Mouse (Mus musculus) cerebellum, adult 2 months (tissue): ENCODE data around the gene Oard1. TPM values are rescaled to one million over a fixed set of nuclear protein-coding genes. Genes with fewer than 3 reads are reported as not detected.

Source experiments
- DNase-seq, 2 experiments: peaks; one replicate each; pipeline ENCODE4 v3.0.0; 2021
- H3K27ac ChIP-seq: fragments of 200-500 bp; 2 replicates; pipeline ENCODE4 v1.5.1; 2012; ENCODE audit warnings: low read length, control low read depth, inconsistent platforms; ENCODE audit not compliant: insufficient read depth
- H3K27me3 ChIP-seq: fragments of 200-500 bp; 2 replicates; pipeline ENCODE4 v1.6.1; 2012; ENCODE audit warnings: inconsistent platforms, mild to moderate bottlenecking, low read length, moderate library complexity; ENCODE audit not compliant: control insufficient read depth, insufficient read depth
- H3K4me1 ChIP-seq: fragments of 200-500 bp; 2 replicates; pipeline ENCODE4 v1.6.1; 2011; ENCODE audit warnings: low read length; ENCODE audit not compliant: control insufficient read depth, insufficient read depth
- H3K4me3 ChIP-seq: fragments of 200-500 bp; replicated peaks from 2 replicates; pipeline ENCODE3; 2011; ENCODE audit warnings: mild to moderate bottlenecking, low read depth, low read length, control low read depth; ENCODE audit not compliant: insufficient read depth
- CTCF ChIP-seq: fragments of 200-500 bp; IDR thresholded peaks from 2 replicates; pipeline ENCODE4 v1.5.1; 2011; ENCODE audit warnings: low read depth, mild to moderate bottlenecking, control low read depth, low read length, moderate library complexity, borderline replicate concordance; ENCODE audit not compliant: insufficient read depth
- POLR2A ChIP-seq: fragments of 200-500 bp; IDR thresholded peaks from 2 replicates; pipeline ENCODE4 v1.6.1; 2011; ENCODE audit warnings: low read length, control low read depth, borderline replicate concordance; ENCODE audit not compliant: insufficient read depth
- WGBS: fragments of 180-500 bp; shearing (Covaris S2); methylation state at CpG from one replicate; pipeline ENCODE4 v1.1.7; 2018; 5-methylcytosine and 5-hydroxymethylcytosine counted together
- polyA plus RNA-seq: library from polyadenylated mRNA; depleted of rRNA; stranded (reverse); fragments of >200 nt; gene quantifications from 2 replicates; pipeline ENCODE4 v1.2.3, GENCODE M21; 2012

Oard1 gene
- polyA plus RNA-seq, 1 experiment: 27.4 TPM

DNA sequence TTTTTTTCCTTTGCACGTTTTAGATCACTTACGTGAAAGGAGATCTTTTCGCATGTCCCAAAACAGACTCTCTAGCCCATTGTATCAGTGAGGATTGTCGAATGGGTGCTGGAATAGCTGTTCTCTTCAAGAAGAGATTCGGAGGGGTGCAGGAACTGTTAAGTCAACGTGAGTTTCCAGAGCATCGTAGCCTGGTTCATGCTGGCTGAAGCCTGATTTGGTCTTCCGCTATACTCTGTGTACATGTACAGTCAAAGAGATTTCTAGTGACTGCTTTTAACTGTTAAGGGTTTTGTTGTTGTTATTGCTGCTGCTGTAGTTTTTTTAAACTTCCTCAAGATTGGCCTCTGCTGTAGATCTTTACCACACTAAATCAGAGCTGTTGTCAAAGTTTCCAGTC, 1.4 kb downstream of the Oard1 start:
- TF ChIP-seq CTCF (no peak), POLR2A (no peak)
- 29% methylated on average over 8 of the region's 8 CpGs for WGBS
- no peaks in the 10 kb centered on the region for H3K27me3 ChIP-seq
- H3K4me1 ChIP-seq: peaks cover 12% of the 10 kb centered on the region; the same call in 1 of the 2 replicates
- peak overlapping the region; percentile 25 for H3K4me3 ChIP-seq
- no peak for DNase-seq
- peak overlapping the region; percentile 47; the same call in 1 of the 2 replicates for H3K27ac ChIP-seq

DNA sequence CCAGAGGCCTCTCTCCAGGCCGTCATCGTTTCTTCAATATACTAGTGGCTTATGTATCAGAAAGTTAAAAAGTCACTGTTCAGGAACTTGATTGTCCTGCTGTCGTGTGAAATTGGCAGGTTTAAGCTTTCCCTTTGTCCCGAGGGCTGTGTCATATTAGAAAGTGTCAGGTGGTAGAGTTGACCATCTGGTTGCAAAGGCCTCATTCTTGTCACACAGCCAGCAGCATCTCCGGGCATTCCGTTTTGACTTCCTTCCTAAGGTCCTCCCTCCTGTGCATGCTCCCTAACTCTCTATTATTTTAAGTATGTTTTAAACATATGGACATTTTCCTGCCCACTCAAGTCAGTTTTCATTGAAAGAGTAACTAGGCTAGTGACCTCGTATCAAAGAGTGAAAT, 6.2 kb downstream of the Oard1 start:
- 10% methylated on average over 7 of the region's 7 CpGs for WGBS
- peaks cover 14% of the 10 kb centered on the region for H3K4me1 ChIP-seq
- no peak overlapping the region for H3K4me3 ChIP-seq
- no peak for TF ChIP-seq POLR2A
- TF ChIP-seq CTCF: no peak
- peak; percentile 62 to 81 for DNase-seq
- H3K27me3 ChIP-seq: no peaks in the 10 kb centered on the region
- H3K27ac ChIP-seq: no peak overlapping the region

- 65% methylated on average over 14 of the region's 14 CpGs for WGBS
- peak; percentile 46 to 56 for DNase-seq
- no peak overlapping the region for H3K4me3 ChIP-seq
- H3K27me3 ChIP-seq: no peaks in the 10 kb centered on the region
- TF ChIP-seq POLR2A (no peak), CTCF (peak; percentile 55; the same call in 1 of the 2 replicates)
- H3K4me1 ChIP-seq: peaks cover 14% of the 10 kb centered on the region
- no peak overlapping the region for H3K27ac ChIP-seq
These were observed 6.8 kb downstream of the Oard1 start for GRCm38 (mm10) chr17:48416425-48417195.

DNA sequence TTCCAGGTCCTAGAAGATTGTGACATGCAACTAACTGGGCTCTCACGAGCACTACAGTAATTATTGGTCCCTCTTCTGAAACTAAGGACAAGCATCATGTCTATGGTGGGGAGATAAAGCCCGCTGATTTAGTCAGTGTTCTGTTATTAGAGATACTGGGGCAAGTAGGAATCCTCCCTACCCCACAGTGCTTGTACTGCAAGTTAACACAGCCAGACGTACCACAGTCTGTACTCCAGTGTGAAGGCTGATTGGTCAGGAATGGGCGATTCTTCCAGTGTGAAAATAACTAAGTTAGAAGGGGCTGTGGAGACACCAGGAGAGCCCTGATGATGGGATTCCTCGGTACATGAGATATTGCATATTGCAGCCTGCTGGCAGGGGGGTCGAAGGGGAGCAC, 7.7 kb downstream of the Oard1 start:
- 96% methylated on average over 6 of the region's 6 CpGs for WGBS
- peaks cover 11% of the 10 kb centered on the region for H3K4me1 ChIP-seq
- TF ChIP-seq CTCF: no peak
- TF ChIP-seq POLR2A: no peak
- no peak for DNase-seq
- H3K27ac ChIP-seq: no peak overlapping the region
- no peaks in the 10 kb centered on the region for H3K27me3 ChIP-seq
- H3K4me3 ChIP-seq: no peak overlapping the region

- WGBS: 94% methylated on average over 7 of the region's 7 CpGs
These were observed 8.4 kb downstream of the Oard1 start for GRCm38 (mm10) chr17:48418174-48418573.

DNA sequence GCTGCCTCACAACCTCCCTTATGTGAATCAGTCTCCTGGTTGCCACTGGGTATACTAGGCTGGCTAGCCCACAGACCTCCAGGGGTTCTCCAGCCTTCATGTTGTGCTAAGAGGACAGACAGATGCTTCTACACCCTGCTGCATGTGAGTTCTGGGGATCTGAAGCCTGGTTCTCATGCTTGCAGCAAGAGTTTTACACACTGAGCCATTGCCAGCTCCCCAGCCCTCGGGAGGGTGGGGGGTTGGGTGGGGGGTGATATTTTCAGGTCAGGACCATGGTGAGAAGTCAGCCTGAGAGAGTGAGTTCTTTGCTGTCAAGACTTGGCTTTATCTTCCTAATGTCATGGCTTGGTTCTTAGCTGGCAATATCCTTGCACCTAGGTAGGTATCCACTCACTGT, 9.0 kb downstream of the Oard1 start:
- H3K27me3 ChIP-seq: no peaks in the 10 kb centered on the region
- H3K4me3 ChIP-seq: no peak overlapping the region
- no peak overlapping the region for H3K27ac ChIP-seq
- TF ChIP-seq CTCF: no peak
- 73% methylated on average over 1 of the region's 1 CpGs for WGBS
- no peak for DNase-seq
- H3K4me1 ChIP-seq: peaks cover 11% of the 10 kb centered on the region

More at GRCm38 (mm10) chr17:48418174-48418573, 8.4 kb downstream of the Oard1 start:
- no peak for DNase-seq
- TF ChIP-seq CTCF (no peak), POLR2A (no peak)
- no peak overlapping the region for H3K27ac ChIP-seq
- H3K4me3 ChIP-seq: no peak overlapping the region
- no peaks in the 10 kb centered on the region for H3K27me3 ChIP-seq
- H3K4me1 ChIP-seq: peaks cover 11% of the 10 kb centered on the region

- H3K4me3 ChIP-seq: no peak overlapping the region
- H3K4me1 ChIP-seq: peaks cover 11% of the 10 kb centered on the region
- no peaks in the 10 kb centered on the region for H3K27me3 ChIP-seq
- H3K27ac ChIP-seq: no peak overlapping the region
- no peak for DNase-seq
- 63% methylated on average over 2 of the region's 2 CpGs for WGBS
- TF ChIP-seq CTCF (no peak), POLR2A (no peak)
These were observed 9.8 kb downstream of the Oard1 start for GRCm38 (mm10) chr17:48419571-48419970.

GRCm38 (mm10) chr17:48424237-48424636, 14.4 kb downstream of the Oard1 start:
- no peaks in the 10 kb centered on the region for H3K27me3 ChIP-seq
- 86% methylated on average over 9 of the region's 9 CpGs for WGBS
- TF ChIP-seq POLR2A (no peak), CTCF (no peak)
- H3K4me1 ChIP-seq: no peaks in the 10 kb centered on the region; the same call in 1 of the 2 replicates
- H3K27ac ChIP-seq: no peak overlapping the region
- no peak for DNase-seq
- no peak overlapping the region for H3K4me3 ChIP-seq
